Mouse (Mus musculus): ENCODE data around the gene Syngr2. TPM values are rescaled to one million over a fixed set of nuclear protein-coding genes. Genes with fewer than 3 reads are reported as not detected.

Syngr2 gene
- polyA plus RNA-seq, 2 experiments, result 41.4 to 75.8 TPM

DNA sequence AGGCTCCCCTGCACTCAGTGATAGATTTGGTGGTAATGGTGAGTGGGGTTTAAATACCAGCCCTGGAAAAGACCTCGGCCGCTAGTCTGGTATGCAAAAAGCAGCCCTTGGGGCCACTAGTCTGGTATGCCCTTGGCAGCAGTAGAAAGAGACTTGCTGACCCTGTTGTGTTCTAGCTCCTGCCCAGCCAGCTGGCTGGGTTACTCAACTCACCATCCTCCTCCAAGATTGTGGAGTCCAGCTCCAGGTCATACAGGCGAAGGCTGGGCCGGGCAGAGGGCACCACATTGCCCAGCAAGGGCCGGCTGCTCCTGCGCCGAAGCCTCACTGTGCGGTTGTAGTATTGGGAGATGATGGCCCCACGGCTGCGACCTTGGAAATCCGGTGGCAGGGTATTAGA, 31.4 kb upstream of the Syngr2 start:
- Histone ChIP-seq H3K4me2 (replicated peaks; ENCODE audit: low read depth, low read length, severe bottlenecking) (no peak overlapping the region), H3K4me1 (ENCODE audit: control insufficient read depth, insufficient read depth, low read length) (peaks cover 29% of the 10 kb centered on the region), H3K9ac (ENCODE audit: low read depth, low read length, severe bottlenecking) (no peak overlapping the region), H3K36me3 (ENCODE audit: control insufficient read depth, insufficient read depth, low read length) (peaks cover 23% of the 10 kb centered on the region), H3K4me3 (replicated peaks; ENCODE audit: low read length) (no peak overlapping the region), H3K27me3 (ENCODE audit: control insufficient read depth, insufficient read depth, low read length) (no peaks in the 10 kb centered on the region), H3K9me3 (ENCODE audit: control insufficient read depth, low read length) (no peaks in the 10 kb centered on the region), H3K27ac (replicated peaks; ENCODE audit: low read depth, low read length) (no peak overlapping the region)
- ATAC-seq (ENCODE audit: low FRiP score, low read depth) (no peak), DNase-seq (ENCODE audit: low spot score) (no peak)
- WGBS, result 91% methylated on average over 11 of the region's 11 CpGs
- TF ChIP-seq POLR2A (IDR thresholded peaks at IDR 0.05; ENCODE audit: borderline replicate concordance, extremely low read depth, insufficient read depth, insufficient read length), result no peak

- WGBS, result 55% methylated on average over 12 of the region's 12 CpGs
- no peak for DNase-seq (ENCODE audit: low spot score)
Measured at GRCm38 (mm10) chr11:117778851-117779433, 30.5 kb upstream of the Syngr2 start.

GRCm38 (mm10) chr11:117779434-117780198, 29.9 kb upstream of the Syngr2 start:
- WGBS, result 3% methylated on average over 33 of the region's 38 CpGs
- H3K27me3 ChIP-seq (ENCODE audit: control insufficient read depth, insufficient read depth, low read length), result no peaks in the 10 kb centered on the region
- H3K9ac ChIP-seq (ENCODE audit: low read depth, low read length, severe bottlenecking), result peak overlapping the region; percentile 64
- ATAC-seq (ENCODE audit: low FRiP score, low read depth) (peak; percentile 21; the same call in 1 of the 2 replicates), DNase-seq (ENCODE audit: low spot score) (peak; percentile 45)
- peaks cover 35% of the 10 kb centered on the region for H3K4me1 ChIP-seq (ENCODE audit: control insufficient read depth, insufficient read depth, low read length)
- TF ChIP-seq POLR2A (IDR thresholded peaks at IDR 0.05; ENCODE audit: borderline replicate concordance, extremely low read depth, insufficient read depth, insufficient read length), result no peak
- H3K36me3 ChIP-seq (ENCODE audit: control insufficient read depth, insufficient read depth, low read length), result peaks cover 22% of the 10 kb centered on the region
- H3K4me3 ChIP-seq (replicated peaks; ENCODE audit: low read length), result peak overlapping the region; percentile 52
- peak overlapping the region; percentile 72 for H3K27ac ChIP-seq (replicated peaks; ENCODE audit: low read depth, low read length)
- peak overlapping the region; percentile 98 for H3K4me2 ChIP-seq (replicated peaks; ENCODE audit: low read depth, low read length, severe bottlenecking)
- H3K9me3 ChIP-seq (ENCODE audit: control insufficient read depth, low read length), result no peaks in the 10 kb centered on the region

More at GRCm38 (mm10) chr11:117778851-117779433, 30.5 kb upstream of the Syngr2 start:
- ATAC-seq (ENCODE audit: low FRiP score, low read depth), result no peak
- Histone ChIP-seq H3K9me3 (ENCODE audit: control insufficient read depth, low read length) (no peaks in the 10 kb centered on the region), H3K4me2 (replicated peaks; ENCODE audit: low read depth, low read length, severe bottlenecking) (peak overlapping the region; percentile 98), H3K4me1 (ENCODE audit: control insufficient read depth, insufficient read depth, low read length) (peaks cover 35% of the 10 kb centered on the region), H3K4me3 (replicated peaks; ENCODE audit: low read length) (peak overlapping the region; percentile 52), H3K36me3 (ENCODE audit: control insufficient read depth, insufficient read depth, low read length) (peaks cover 23% of the 10 kb centered on the region), H3K27me3 (ENCODE audit: control insufficient read depth, insufficient read depth, low read length) (no peaks in the 10 kb centered on the region), H3K27ac (replicated peaks; ENCODE audit: low read depth, low read length) (peak overlapping the region; percentile 72; the same call in 1 of the 2 replicates), H3K9ac (ENCODE audit: low read depth, low read length, severe bottlenecking) (peak overlapping the region; percentile 64)
- no peak for TF ChIP-seq POLR2A (IDR thresholded peaks at IDR 0.05; ENCODE audit: borderline replicate concordance, extremely low read depth, insufficient read depth, insufficient read length)

DNA sequence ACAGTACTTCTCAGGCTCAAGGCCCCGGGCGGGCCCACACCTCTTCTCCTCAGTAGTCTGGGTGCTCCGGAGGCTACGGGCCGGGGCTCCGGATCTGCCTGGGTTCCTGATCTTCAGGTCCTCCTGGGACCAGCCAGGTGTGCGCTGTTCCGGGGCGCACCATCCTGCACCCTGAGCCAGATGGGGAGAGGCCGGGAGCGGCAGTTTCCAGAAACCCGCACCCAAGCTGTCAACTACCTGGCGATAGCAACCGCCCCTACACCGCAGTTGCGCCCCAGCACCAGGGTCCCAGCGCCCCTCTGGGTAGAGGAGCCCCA, 29.3 kb upstream of the Syngr2 start:
- 1% methylated on average over 8 of the region's 17 CpGs for WGBS
- no peak for DNase-seq (ENCODE audit: low spot score)
- Histone ChIP-seq H3K27me3 (ENCODE audit: control insufficient read depth, insufficient read depth, low read length) (no peaks in the 10 kb centered on the region), H3K9me3 (ENCODE audit: control insufficient read depth, low read length) (no peaks in the 10 kb centered on the region), H3K4me1 (ENCODE audit: control insufficient read depth, insufficient read depth, low read length) (peaks cover 35% of the 10 kb centered on the region), H3K36me3 (ENCODE audit: control insufficient read depth, insufficient read depth, low read length) (peaks cover 17% of the 10 kb centered on the region), H3K4me2 (replicated peaks; ENCODE audit: low read depth, low read length, severe bottlenecking) (peak overlapping the region; percentile 98), H3K4me3 (replicated peaks; ENCODE audit: low read length) (peak overlapping the region; percentile 52), H3K9ac (ENCODE audit: low read depth, low read length, severe bottlenecking) (peak overlapping the region; percentile 64), H3K27ac (replicated peaks; ENCODE audit: low read depth, low read length) (peak overlapping the region; percentile 72)
- no peak for TF ChIP-seq POLR2A (IDR thresholded peaks at IDR 0.05; ENCODE audit: borderline replicate concordance, extremely low read depth, insufficient read depth, insufficient read length)
- ATAC-seq (ENCODE audit: low FRiP score, low read depth), result 0 out of 2 replicates have a peak, but pooled peaks have one; percentile 3

DNA sequence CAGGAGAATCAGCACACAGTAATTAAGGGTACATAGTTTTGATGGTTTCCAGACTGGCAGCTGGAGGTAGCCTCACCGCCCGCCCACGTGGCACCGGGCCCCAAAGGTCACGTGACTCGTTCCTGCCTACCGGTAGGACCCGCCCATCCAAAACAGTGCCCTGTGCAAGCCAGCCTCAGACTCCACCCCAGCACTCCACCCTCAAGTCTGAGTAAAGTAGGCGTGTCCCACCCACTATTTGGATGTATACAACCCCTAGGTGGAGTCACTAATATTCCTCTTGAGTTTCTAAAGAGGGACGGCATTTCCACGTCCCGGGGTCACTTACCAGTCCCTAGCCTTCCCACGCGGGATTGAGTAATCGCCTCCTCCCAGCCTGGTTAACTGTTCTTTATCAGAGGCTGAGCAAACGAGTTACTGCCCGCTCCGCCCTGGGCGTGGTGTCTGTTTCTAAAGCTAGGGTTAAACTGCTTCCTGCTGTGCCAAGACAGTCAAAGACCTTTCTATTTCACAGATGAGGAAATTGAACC, 28.8 kb upstream of the Syngr2 start:
- peak; percentile 76 for ATAC-seq (ENCODE audit: low FRiP score, low read depth)
- peaks cover 12% of the 10 kb centered on the region for H3K36me3 ChIP-seq (ENCODE audit: control insufficient read depth, insufficient read depth, low read length)
- H3K27me3 ChIP-seq (ENCODE audit: control insufficient read depth, insufficient read depth, low read length), result no peaks in the 10 kb centered on the region
- peak overlapping the region; percentile 64 for H3K9ac ChIP-seq (ENCODE audit: low read depth, low read length, severe bottlenecking)
- H3K4me2 ChIP-seq (replicated peaks; ENCODE audit: low read depth, low read length, severe bottlenecking), result peak overlapping the region; percentile 98
- H3K4me1 ChIP-seq (ENCODE audit: control insufficient read depth, insufficient read depth, low read length), result peaks cover 35% of the 10 kb centered on the region
- peak; percentile 42; the same call in 1 of the 2 replicates for TF ChIP-seq POLR2A (IDR thresholded peaks at IDR 0.05; ENCODE audit: borderline replicate concordance, extremely low read depth, insufficient read depth, insufficient read length)
- H3K27ac ChIP-seq (replicated peaks; ENCODE audit: low read depth, low read length), result peak overlapping the region; percentile 72; the same call in 1 of the 2 replicates
- H3K4me3 ChIP-seq (replicated peaks; ENCODE audit: low read length), result peak overlapping the region; percentile 52
- 1% methylated on average over 19 of the region's 19 CpGs for WGBS
- peak; percentile 88 for DNase-seq (ENCODE audit: low spot score)
- no peaks in the 10 kb centered on the region for H3K9me3 ChIP-seq (ENCODE audit: control insufficient read depth, low read length)
